Mouse (Mus musculus) erythroblast, embryonic 14.5 days (primary cell): ENCODE results near the gene Hoxd13.

Experiments used
- GATA1 ChIP-seq: IDR thresholded peaks from 2 replicates; pipeline ENCODE4 v1.6.1; 2012; ENCODE audit warnings: low read length, inconsistent platforms, mixed read lengths
- TAL1 ChIP-seq: IDR thresholded peaks from 3 replicates; pipeline ENCODE4 v1.6.1; 2012; ENCODE audit warnings: low read length, inconsistent platforms, mixed read lengths

DNA sequence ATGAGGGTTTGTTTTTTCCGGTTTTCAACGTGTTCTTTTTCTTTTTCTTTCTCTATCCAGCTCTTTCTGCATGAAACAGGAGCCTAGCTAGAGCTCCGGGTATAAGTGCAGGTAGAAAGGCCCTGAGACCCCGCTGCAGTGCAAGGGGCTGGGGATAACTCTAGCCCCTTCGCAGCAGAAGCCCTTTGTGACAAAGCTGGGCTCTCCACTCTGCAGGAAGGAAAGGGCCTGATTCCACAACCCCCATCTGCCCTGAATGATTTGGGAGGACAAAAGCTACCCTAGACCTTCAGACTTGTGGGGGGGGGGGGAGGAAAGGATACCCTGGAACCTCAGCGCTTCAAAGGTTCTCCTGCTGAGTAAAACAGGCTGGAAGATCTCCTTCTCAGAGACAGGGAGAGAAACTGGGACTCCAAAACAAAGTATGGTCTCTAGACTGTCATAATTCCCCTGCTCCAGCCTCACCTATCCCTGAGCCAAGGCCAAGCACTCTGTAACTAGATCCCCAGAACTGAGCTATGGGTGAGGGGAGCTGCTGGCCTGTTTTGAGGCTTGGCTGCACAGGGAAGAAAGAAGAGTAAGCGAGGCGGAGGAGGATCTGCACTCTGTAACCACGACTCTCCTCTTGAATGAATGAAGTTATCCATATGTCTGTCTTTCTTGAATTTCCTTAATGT lies 8.4 kb downstream of the Hoxd13 start:
- TF ChIP-seq TAL1 (no peak), GATA1 (no peak)
